14 mouse cellular contexts compared by ENCODE assay signal in the genomic region with DNA sequence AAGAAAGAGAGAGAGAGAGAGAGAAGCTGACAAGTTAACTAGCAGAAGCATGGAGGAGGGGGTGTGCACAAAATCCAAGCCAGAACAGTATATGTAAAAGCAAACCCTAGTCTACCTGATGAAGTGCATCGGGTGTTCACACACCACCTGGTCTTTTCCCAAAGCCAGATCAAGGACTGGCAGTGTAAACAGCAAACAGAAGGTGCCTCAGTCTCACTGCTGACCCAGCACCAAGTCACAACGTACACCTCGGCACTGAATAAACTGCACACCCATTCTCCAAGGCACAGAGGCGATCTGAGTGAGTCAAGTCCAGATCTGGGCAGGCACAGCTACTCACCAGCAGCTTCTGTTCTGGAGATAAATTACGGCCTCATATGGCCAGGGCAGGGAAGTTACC.
"Had no signal": no experiment of that assay in that cellular context is flagged by ENCODE, and none has a peak within 500 bp of the region (broad histone marks: within the 10 kb centered on the region; RNA-seq: fewer than 3 reads in every experiment).

No protein-coding gene starts in this region.

- H3K9ac ChIP-seq: limb, embryonic 12.5 days; liver, embryonic 13.5 days; liver, postnatal 0 days; lung, embryonic 15.5 days; midbrain, embryonic 12.5 days; neural tube, embryonic 13.5 days had no signal

- H3K4me1 ChIP-seq: limb, embryonic 12.5 days; lung, embryonic 15.5 days had no signal

- H3K4me3 ChIP-seq: limb, embryonic 12.5 days; liver, embryonic 13.5 days; lung, embryonic 15.5 days; midbrain, embryonic 12.5 days; neural tube, embryonic 13.5 days had no signal

- H3K27me3 ChIP-seq: limb, embryonic 12.5 days; liver, embryonic 13.5 days; lung, embryonic 15.5 days; midbrain, embryonic 12.5 days; neural tube, embryonic 13.5 days had no signal

- H3K4me2 ChIP-seq: limb, embryonic 12.5 days; liver, embryonic 13.5 days; lung, embryonic 15.5 days; midbrain, embryonic 12.5 days; neural tube, embryonic 13.5 days had no signal

- DNase-seq: kidney, adult 9 months; kidney, postnatal 36 days; liver; liver, embryonic 13.5 days; liver, postnatal 0 days; lung, postnatal 14 days; retina, postnatal 1 day; thymus, postnatal 36 days had no signal

- ATAC-seq: liver, postnatal 0 days; midbrain, embryonic 16.5 days had no signal

- H3K27ac ChIP-seq: kidney, postnatal 0 days; limb, embryonic 12.5 days; liver, embryonic 13.5 days; lung, embryonic 15.5 days; midbrain, embryonic 12.5 days; neural tube, embryonic 13.5 days had no signal

- H3K9me3 ChIP-seq: limb, embryonic 12.5 days; liver, embryonic 13.5 days; lung, embryonic 15.5 days; midbrain, embryonic 12.5 days; neural tube, embryonic 13.5 days had no signal
